In the genomic region with DNA sequence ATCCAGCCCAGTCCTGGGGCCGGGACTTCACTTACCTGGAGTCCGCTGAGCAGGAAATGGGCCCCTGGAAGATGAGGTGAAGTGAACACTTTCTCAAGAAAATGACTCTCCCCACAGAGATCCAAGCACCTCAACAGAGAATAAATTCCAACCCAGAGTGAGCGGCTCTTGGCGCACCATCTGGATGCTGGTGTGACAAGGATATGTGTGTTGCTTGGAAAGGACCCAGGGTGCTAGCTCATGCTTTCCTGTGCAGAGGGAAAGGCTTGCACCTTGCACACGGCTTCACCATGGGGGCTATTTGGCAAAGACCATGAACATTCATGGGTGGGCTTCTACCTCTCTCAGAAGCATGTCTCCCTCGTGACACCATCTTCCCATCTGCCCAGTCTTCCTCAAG, we compare ENCODE assay signal across 20 mouse cellular contexts.
DNase-seq lines count a peak whose midpoint lies in the region; ATAC-seq lines count a peak whose summit lies in the region.
"Had no signal": no experiment of that assay in that cellular context is flagged by ENCODE, and none has a peak within 500 bp of the region (broad histone marks: within the 10 kb centered on the region; RNA-seq: fewer than 3 reads in every experiment).

No protein-coding gene starts in this region.

- no peaks in the 10 kb centered on the region for H3K36me3 ChIP-seq in limb, embryonic 10.5 days
- no peaks in the 10 kb centered on the region for H3K36me3 ChIP-seq in hindbrain, embryonic 13.5 days
- H3K36me3 ChIP-seq: embryonic facial prominence, embryonic 13.5 days; forebrain, embryonic 15.5 days; G1E; hindbrain, embryonic 12.5 days had no signal

- peak overlapping the region; percentile 30; the same call in 1 of the 2 replicates for H3K27ac ChIP-seq in limb, embryonic 10.5 days
- no peak overlapping the region for H3K27ac ChIP-seq in hindbrain, embryonic 13.5 days
- H3K27ac ChIP-seq: embryonic facial prominence, embryonic 13.5 days; forebrain, embryonic 15.5 days; gastrocnemius, adult 2 months; hindbrain, embryonic 12.5 days; hindbrain, postnatal 0 days had no signal

- no peak overlapping the region for H3K9ac ChIP-seq in hindbrain, embryonic 13.5 days
- H3K9ac ChIP-seq: embryonic facial prominence, embryonic 13.5 days; forebrain, embryonic 15.5 days; hindbrain, embryonic 12.5 days had no signal

- peak; percentile 81 for DNase-seq in heart, adult 11 months
- DNase-seq in heart, postnatal 10 days, result no peak
- DNase-seq in testis, postnatal 10 days (ENCODE audit: low spot score), result peak; percentile 39
- DNase-seq in testis, postnatal 14 days (ENCODE audit: low spot score), result no peak
- no peak for DNase-seq in limb, embryonic 10.5 days (ENCODE audit: low spot score)
- DNase-seq: adrenal gland, adult 8-10 months; adrenal gland, postnatal 36 days; cerebellum, adult 11 months; cerebellum, adult 8-10 months; cerebellum, postnatal 14 days; gastrocnemius, adult 2 months; gastrocnemius, postnatal 25 days; heart, postnatal 36 days; kidney, adult 11 months had no signal

- intact Hi-C loops in heart, postnatal 10 days (cut with DNase I), result no loop called here

- no peak for ATAC-seq in hindbrain, embryonic 13.5 days (ENCODE audit: low FRiP score)
- ATAC-seq: forebrain, embryonic 15.5 days had no signal

- 95% methylated on average over 6 of the region's 6 CpGs for WGBS in limb, embryonic 10.5 days
- WGBS in hindbrain, embryonic 13.5 days, result 93% methylated on average over 6 of the region's 6 CpGs

- H3K4me1 ChIP-seq in limb, embryonic 10.5 days, result peaks cover 35% of the 10 kb centered on the region
- H3K4me1 ChIP-seq in hindbrain, embryonic 13.5 days (replicated peaks), result peaks cover 12% of the 10 kb centered on the region

- H3K4me2 ChIP-seq in hindbrain, embryonic 13.5 days, result no peak overlapping the region
- H3K4me2 ChIP-seq: embryonic facial prominence, embryonic 13.5 days; forebrain, embryonic 15.5 days; hindbrain, embryonic 12.5 days had no signal

- H3K9me3 ChIP-seq in limb, embryonic 10.5 days (replicated peaks), result no peaks in the 10 kb centered on the region
- no peaks in the 10 kb centered on the region for H3K9me3 ChIP-seq in hindbrain, embryonic 13.5 days
- H3K9me3 ChIP-seq: embryonic facial prominence, embryonic 13.5 days; forebrain, embryonic 15.5 days; G1E; hindbrain, embryonic 12.5 days had no signal

- no peaks in the 10 kb centered on the region for H3K27me3 ChIP-seq in limb, embryonic 10.5 days (ENCODE audit: low read depth, poor library complexity, severe bottlenecking)
- H3K27me3 ChIP-seq in hindbrain, embryonic 13.5 days, result no peaks in the 10 kb centered on the region
- H3K27me3 ChIP-seq: embryonic facial prominence, embryonic 13.5 days; forebrain, embryonic 15.5 days; hindbrain, embryonic 12.5 days had no signal

- no peak overlapping the region for H3K4me3 ChIP-seq in limb, embryonic 10.5 days
- H3K4me3 ChIP-seq in hindbrain, embryonic 13.5 days, result no peak overlapping the region
- H3K4me3 ChIP-seq: embryonic facial prominence, embryonic 13.5 days; forebrain, embryonic 15.5 days; gastrocnemius, adult 2 months; hindbrain, embryonic 12.5 days had no signal

Comparison
In these comparisons a context has a peak if more than half of its experiments do, and no peak if none do; other contexts are left out.
1. DNase-seq: peak in heart, adult 11 months (single experiment) and testis, postnatal 10 days (single experiment); none in heart, postnatal 10 days (0 of 2), testis, postnatal 14 days (single experiment) and limb, embryonic 10.5 days (single experiment).